Mouse (Mus musculus) erythroblast, adult 5-6 weeks (primary cell): ENCODE data around the gene 4632433K11Rik. TPM values are rescaled to one million over a fixed set of nuclear protein-coding genes. Genes with fewer than 3 reads are reported as not detected.
A peak's percentile ranks its signal among the peaks of the same experiment; 100 is the strongest.

Source experiments
- ATAC-seq: replicated peaks from 2 replicates; pipeline ENCODE4 v1.8.0; 2016; ENCODE audit warnings: moderate number of reproducible peaks, mild to moderate bottlenecking, moderate TSS enrichment, inconsistent platforms; ENCODE audit not compliant: poor library complexity, low FRiP score, severe bottlenecking
- total RNA-seq, 2 experiments: library from RNA; stranded (forward) in 1 of 2; stranded (reverse) in 1 of 2; fragments of 150-400 nt in 1 of 2; fragments of 200-764, 138-1000 nt in 1 of 2; gene quantifications; 2 replicates each; pipeline versions ENCODE4 v1.2.3 to v1.2.4; 2015 to 2017; ENCODE audit warnings: low replicate concordance in 2 of 2

The 4632433K11Rik gene
- total RNA-seq, 2 experiments from 2014 or later = 0.60 TPM; not detected in 1

DNA sequence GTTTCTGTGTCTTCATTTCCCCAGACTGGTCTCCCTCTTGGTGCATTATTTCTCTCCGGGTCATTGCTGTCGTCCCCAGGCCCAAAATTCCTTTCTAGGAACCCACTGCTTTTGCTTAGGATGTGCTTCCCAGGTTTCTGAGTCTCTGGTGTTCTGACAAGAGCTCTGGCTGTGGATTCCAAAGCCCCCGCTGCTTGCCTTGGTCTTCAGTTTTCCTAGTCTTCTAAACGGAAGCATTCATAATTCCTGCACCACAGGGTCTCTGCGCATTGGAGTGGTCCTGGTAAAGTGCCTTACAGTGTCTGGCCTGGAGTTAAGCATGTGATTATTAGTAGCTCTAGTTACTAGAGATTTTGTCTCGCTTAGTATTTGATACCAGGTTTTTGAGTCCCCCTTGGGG lies 46.9 kb downstream of the 4632433K11Rik start:
- ATAC-seq = no peak

DNA sequence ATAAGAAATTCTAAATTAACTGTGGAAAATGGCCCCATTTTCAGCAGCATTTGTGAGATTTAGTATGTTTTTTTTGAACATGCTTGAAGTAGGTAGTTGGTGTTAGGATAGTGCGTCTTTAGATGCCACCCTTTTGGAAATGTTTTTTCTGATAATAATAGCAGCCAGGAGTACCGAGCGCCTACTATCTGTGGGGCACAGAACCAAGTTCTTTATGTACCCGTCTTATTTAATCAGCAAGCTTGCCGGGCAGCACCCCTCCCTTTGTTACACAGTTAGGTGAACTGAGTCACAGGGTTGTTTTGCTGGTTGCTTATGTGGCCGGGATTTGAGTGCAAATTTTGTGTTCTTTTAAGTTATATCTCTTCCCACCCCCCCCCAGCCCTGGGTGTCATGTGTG lies 47.3 kb downstream of the 4632433K11Rik start:
- peak; percentile 55 for ATAC-seq

DNA sequence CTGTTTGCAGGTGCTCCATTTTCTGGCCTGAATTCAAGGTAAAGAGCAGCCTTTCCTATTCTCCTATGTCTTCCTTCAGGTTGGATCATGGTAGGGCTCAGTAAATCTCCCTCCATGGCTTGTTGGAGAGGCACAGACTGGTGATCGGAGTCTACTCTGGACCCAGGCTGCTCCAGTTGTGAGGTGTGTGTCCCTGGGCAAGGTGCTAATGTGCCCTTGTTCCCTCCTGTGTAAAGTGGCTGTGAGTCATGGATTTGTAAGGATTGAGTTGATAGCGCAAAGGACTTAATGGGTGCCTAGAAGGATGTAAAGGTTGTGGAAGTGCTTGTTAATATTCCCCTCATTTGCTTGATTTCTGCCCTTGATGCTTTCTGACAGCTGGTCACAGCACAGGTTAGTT lies 48.0 kb downstream of the 4632433K11Rik start:
- ATAC-seq = no peak

DNA sequence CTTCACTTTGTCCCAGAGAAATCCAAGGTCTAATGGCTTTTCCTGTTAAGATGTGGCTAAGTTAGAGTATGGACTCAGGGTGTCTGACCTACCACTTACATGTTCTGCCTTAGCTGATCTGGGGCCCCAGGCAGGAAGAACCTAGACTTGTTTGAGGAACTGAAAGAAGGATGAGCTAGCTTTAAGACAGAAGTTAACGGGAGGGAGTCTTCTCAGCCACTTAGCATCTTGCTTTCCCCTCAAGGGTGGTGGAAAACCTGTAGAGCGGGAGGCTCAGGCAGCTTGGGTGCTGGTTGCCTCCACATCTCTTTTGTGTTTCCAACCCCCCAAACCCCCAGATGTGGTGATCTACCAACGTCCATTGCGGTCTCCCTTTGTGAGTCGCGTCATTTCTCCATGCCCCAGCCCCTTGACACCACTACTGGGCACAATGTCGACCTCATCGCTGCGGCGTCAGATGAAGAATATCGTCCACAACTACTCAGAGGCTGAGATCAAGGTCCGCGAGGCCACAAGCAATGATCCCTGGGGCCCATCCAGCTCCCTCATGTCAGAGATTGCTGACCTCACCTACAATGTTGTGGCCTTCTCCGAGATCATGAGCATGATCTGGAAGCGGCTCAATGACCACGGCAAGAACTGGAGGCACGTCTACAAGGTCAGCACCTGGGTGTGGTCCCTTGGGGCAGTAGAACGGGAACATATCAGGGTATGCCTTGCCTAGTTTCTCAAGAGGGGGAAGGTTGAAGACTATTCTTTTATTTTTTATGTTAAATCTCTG lies 49.6 kb downstream of the 4632433K11Rik start:
- no peak for ATAC-seq

Other genes with a start within 250 kb of the 4632433K11Rik start
- 4.0 and 7.5 TPM in 2 replicates for gene Tmem238, start 244.5 kb upstream of the 4632433K11Rik start, total RNA-seq (2015; ENCODE audit: low replicate concordance)
- 0.17 and 1.1 TPM in 2 replicates for gene Tmem238, start 244.5 kb upstream of the 4632433K11Rik start, total RNA-seq (2017; ENCODE audit: low replicate concordance)
- 304 and 336 TPM in 2 replicates for gene Rpl28, start 241.2 kb upstream of the 4632433K11Rik start, total RNA-seq (2015; ENCODE audit: low replicate concordance)
- 65.4 and 203 TPM in 2 replicates for gene Rpl28, start 241.2 kb upstream of the 4632433K11Rik start, total RNA-seq (2017; ENCODE audit: low replicate concordance)
- 167 and 232 TPM in 2 replicates for gene Ube2s, start 221.5 kb upstream of the 4632433K11Rik start, total RNA-seq (2015; ENCODE audit: low replicate concordance)
- gene Ube2s, start 221.5 kb upstream of the 4632433K11Rik start, total RNA-seq (2017; ENCODE audit: low replicate concordance) = 97.4 and 134 TPM in 2 replicates
- not detected in 2 replicates for gene Shisa7, start 189.4 kb upstream of the 4632433K11Rik start, total RNA-seq (2015; ENCODE audit: low replicate concordance)
- not detected in 2 replicates for gene Shisa7, start 189.4 kb upstream of the 4632433K11Rik start, total RNA-seq (2017; ENCODE audit: low replicate concordance)
- 2.3 and 3.3 TPM in 2 replicates for gene Isoc2b, start 163.9 kb upstream of the 4632433K11Rik start, total RNA-seq (2015; ENCODE audit: low replicate concordance)
- 5.1 and 13.9 TPM in 2 replicates for gene Isoc2b, start 163.9 kb upstream of the 4632433K11Rik start, total RNA-seq (2017; ENCODE audit: low replicate concordance)
- not detected in 2 replicates for gene Isoc2a, start 157.0 kb upstream of the 4632433K11Rik start, total RNA-seq (2015; ENCODE audit: low replicate concordance)
- gene Isoc2a, start 157.0 kb upstream of the 4632433K11Rik start, total RNA-seq (2017; ENCODE audit: low replicate concordance) = 2.4 and 3.2 TPM in 2 replicates
- gene Gm36210, start 127.6 kb upstream of the 4632433K11Rik start, total RNA-seq (2015; ENCODE audit: low replicate concordance) = not detected in 2 replicates
- not detected in 2 replicates for gene Gm36210, start 127.6 kb upstream of the 4632433K11Rik start, total RNA-seq (2017; ENCODE audit: low replicate concordance)
- gene Zfp628, start 118.9 kb upstream of the 4632433K11Rik start, total RNA-seq (2015; ENCODE audit: low replicate concordance) = 1.7 and 2.3 TPM in 2 replicates
- 1.5 and 2.0 TPM in 2 replicates for gene Zfp628, start 118.9 kb upstream of the 4632433K11Rik start, total RNA-seq (2017; ENCODE audit: low replicate concordance)
- 1.7 TPM in 1 of 2 replicates, not detected in the other for gene Nat14, start 112.1 kb upstream of the 4632433K11Rik start, total RNA-seq (2015; ENCODE audit: low replicate concordance)
- 2.5 TPM in 1 of 2 replicates, not detected in the other for gene Nat14, start 112.1 kb upstream of the 4632433K11Rik start, total RNA-seq (2017; ENCODE audit: low replicate concordance)
- not detected in 2 replicates for gene Ssc5d, start 108.3 kb upstream of the 4632433K11Rik start, total RNA-seq (2015; ENCODE audit: low replicate concordance)
- gene Ssc5d, start 108.3 kb upstream of the 4632433K11Rik start, total RNA-seq (2017; ENCODE audit: low replicate concordance) = 0.28 TPM in 1 of 2 replicates, not detected in the other
- not detected in 2 replicates for gene Sbk2, start 69.7 kb upstream of the 4632433K11Rik start, total RNA-seq (2015; ENCODE audit: low replicate concordance)
- not detected in 2 replicates for gene Sbk2, start 69.7 kb upstream of the 4632433K11Rik start, total RNA-seq (2017; ENCODE audit: low replicate concordance)
- gene Sbk3, start 63.0 kb upstream of the 4632433K11Rik start, total RNA-seq (2015; ENCODE audit: low replicate concordance) = not detected in 2 replicates
- gene Sbk3, start 63.0 kb upstream of the 4632433K11Rik start, total RNA-seq (2017; ENCODE audit: low replicate concordance) = not detected in 2 replicates
- gene Zfp579, start 38.0 kb upstream of the 4632433K11Rik start, total RNA-seq (2015; ENCODE audit: low replicate concordance) = 1.3 TPM in 1 of 2 replicates, not detected in the other
- gene Zfp579, start 38.0 kb upstream of the 4632433K11Rik start, total RNA-seq (2017; ENCODE audit: low replicate concordance) = 0.84 and 1.4 TPM in 2 replicates
- 4.6 and 10.2 TPM in 2 replicates for gene Zfp524, start 19.7 kb upstream of the 4632433K11Rik start, total RNA-seq (2015; ENCODE audit: low replicate concordance)
- gene Zfp524, start 19.7 kb upstream of the 4632433K11Rik start, total RNA-seq (2017; ENCODE audit: low replicate concordance) = 4.6 and 7.8 TPM in 2 replicates
- gene Fiz1, start 19.4 kb upstream of the 4632433K11Rik start, total RNA-seq (2015; ENCODE audit: low replicate concordance) = 6.7 and 9.2 TPM in 2 replicates
- gene Fiz1, start 19.4 kb upstream of the 4632433K11Rik start, total RNA-seq (2017; ENCODE audit: low replicate concordance) = 2.6 and 4.2 TPM in 2 replicates
- not detected in 2 replicates for gene Gm44973, start 18.6 kb upstream of the 4632433K11Rik start, total RNA-seq (2015; ENCODE audit: low replicate concordance)
- gene Gm44973, start 18.6 kb upstream of the 4632433K11Rik start, total RNA-seq (2017; ENCODE audit: low replicate concordance) = not detected in 2 replicates
- 2.3 and 3.1 TPM in 2 replicates for gene Zfp865, start 13.7 kb upstream of the 4632433K11Rik start, total RNA-seq (2015; ENCODE audit: low replicate concordance)
- 1.7 and 2.2 TPM in 2 replicates for gene Zfp865, start 13.7 kb upstream of the 4632433K11Rik start, total RNA-seq (2017; ENCODE audit: low replicate concordance)
- not detected in 2 replicates for gene Ccdc106, start 13.6 kb upstream of the 4632433K11Rik start, total RNA-seq (2015; ENCODE audit: low replicate concordance)
- not detected in 2 replicates for gene Ccdc106, start 13.6 kb upstream of the 4632433K11Rik start, total RNA-seq (2017; ENCODE audit: low replicate concordance)
- gene Zfp784, start 4.3 kb downstream of the 4632433K11Rik start, total RNA-seq (2015; ENCODE audit: low replicate concordance) = not detected in 2 replicates
- gene Zfp784, start 4.3 kb downstream of the 4632433K11Rik start, total RNA-seq (2017; ENCODE audit: low replicate concordance) = 0.84 TPM in 1 of 2 replicates, not detected in the other
- gene Zfp580, start 17.4 kb downstream of the 4632433K11Rik start, total RNA-seq (2015; ENCODE audit: low replicate concordance) = not detected in 2 replicates
- gene Zfp580, start 17.4 kb downstream of the 4632433K11Rik start, total RNA-seq (2017; ENCODE audit: low replicate concordance) = 0.26 TPM in 1 of 2 replicates, not detected in the other
- gene U2af2, start 28.0 kb downstream of the 4632433K11Rik start, total RNA-seq (2015; ENCODE audit: low replicate concordance) = 42.3 and 45.8 TPM in 2 replicates
- 48.8 and 56.9 TPM in 2 replicates for gene U2af2, start 28.0 kb downstream of the 4632433K11Rik start, total RNA-seq (2017; ENCODE audit: low replicate concordance)
- gene Epn1, start 46.1 kb downstream of the 4632433K11Rik start, total RNA-seq (2015; ENCODE audit: low replicate concordance) = 42.2 and 42.5 TPM in 2 replicates
- gene Epn1, start 46.1 kb downstream of the 4632433K11Rik start, total RNA-seq (2017; ENCODE audit: low replicate concordance) = 51.2 and 86.8 TPM in 2 replicates
- not detected in 2 replicates for gene Rfpl4, start 82.8 kb downstream of the 4632433K11Rik start, total RNA-seq (2015; ENCODE audit: low replicate concordance)
- not detected in 2 replicates for gene Rfpl4, start 82.8 kb downstream of the 4632433K11Rik start, total RNA-seq (2017; ENCODE audit: low replicate concordance)
- not detected in 2 replicates for gene Rasl2-9, start 91.8 kb downstream of the 4632433K11Rik start, total RNA-seq (2015; ENCODE audit: low replicate concordance)
- not detected in 2 replicates for gene Rasl2-9, start 91.8 kb downstream of the 4632433K11Rik start, total RNA-seq (2017; ENCODE audit: low replicate concordance)
- not detected in 2 replicates for gene Vmn1r55, start 115.6 kb downstream of the 4632433K11Rik start, total RNA-seq (2015; ENCODE audit: low replicate concordance)
- not detected in 2 replicates for gene Vmn1r55, start 115.6 kb downstream of the 4632433K11Rik start, total RNA-seq (2017; ENCODE audit: low replicate concordance)
- gene Vmn1r56, start 162.6 kb downstream of the 4632433K11Rik start, total RNA-seq (2015; ENCODE audit: low replicate concordance) = not detected in 2 replicates
- gene Vmn1r56, start 162.6 kb downstream of the 4632433K11Rik start, total RNA-seq (2017; ENCODE audit: low replicate concordance) = not detected in 2 replicates
- not detected in 2 replicates for gene Vmn1r57, start 184.4 kb downstream of the 4632433K11Rik start, total RNA-seq (2015; ENCODE audit: low replicate concordance)
- gene Vmn1r57, start 184.4 kb downstream of the 4632433K11Rik start, total RNA-seq (2017; ENCODE audit: low replicate concordance) = not detected in 2 replicates